Mouse (Mus musculus) kidney, adult 8-10 months (tissue): Measurements from ENCODE around the gene Cav1.

Source experiments
- DNase-seq, 2 experiments: peaks; one replicate each; pipeline ENCODE4 v3.0.0; 2022

The Cav1 gene

DNA sequence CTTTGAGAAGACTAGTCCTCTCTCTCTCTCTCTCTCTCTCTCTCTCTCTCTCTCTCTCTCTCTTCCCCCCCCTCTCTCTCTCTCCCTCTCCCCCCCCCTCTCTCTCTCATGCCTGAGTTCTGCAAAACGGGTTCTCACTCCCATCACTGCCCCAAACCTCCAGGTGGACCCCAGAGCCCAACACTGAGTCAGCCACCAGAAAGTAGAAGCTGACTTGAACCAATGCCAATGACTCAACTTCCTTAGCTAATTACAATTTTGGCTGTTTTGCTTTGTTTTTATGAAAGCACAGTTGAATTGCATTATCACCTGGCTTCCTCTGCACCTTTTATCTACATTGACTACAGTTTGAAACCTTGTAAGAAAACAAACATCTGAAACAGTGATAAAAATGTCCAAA is 11.8 kb downstream of the Cav1 start:
- DNase-seq, result no peak

DNA sequence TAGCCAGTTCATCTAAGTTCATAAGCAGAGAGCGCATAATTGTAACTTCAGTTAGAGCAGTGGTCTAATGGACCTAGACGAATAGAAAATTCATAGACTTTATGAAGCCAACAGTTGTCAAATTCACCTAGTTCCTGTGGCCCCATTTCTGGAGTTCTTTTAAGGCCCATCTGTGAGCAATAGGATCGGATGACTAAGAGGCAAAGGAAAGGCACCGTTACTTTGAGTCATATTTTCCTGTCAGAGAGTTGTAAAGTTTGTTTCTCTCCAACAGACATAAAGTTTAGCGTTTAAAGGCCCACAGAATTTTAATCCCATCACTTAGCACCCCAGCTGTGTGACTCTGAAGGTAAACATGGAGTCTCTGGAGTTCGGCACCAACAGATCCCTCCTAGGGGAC is 15.8 kb downstream of the Cav1 start:
- DNase-seq, result no peak

DNA sequence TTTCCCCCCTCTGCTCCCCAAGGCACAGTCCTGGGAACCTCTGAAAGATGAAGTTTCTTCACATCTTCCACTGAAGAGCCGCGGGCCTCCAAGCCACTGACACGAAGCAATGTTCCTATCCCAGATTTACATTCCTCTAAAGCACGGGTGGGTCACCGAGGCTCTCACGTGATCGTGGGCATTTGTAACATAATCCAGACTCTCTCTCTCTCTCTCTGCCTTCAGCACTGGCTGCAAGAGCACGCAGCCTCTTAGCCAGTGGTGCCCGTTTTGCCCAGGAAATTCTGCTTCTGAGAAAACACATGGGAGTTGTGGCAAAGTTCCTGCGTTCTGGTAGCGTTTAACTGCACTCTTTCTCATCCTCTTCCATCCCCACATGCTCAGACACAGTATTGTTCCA is 21.1 kb downstream of the Cav1 start:
- DNase-seq, result no peak

DNA sequence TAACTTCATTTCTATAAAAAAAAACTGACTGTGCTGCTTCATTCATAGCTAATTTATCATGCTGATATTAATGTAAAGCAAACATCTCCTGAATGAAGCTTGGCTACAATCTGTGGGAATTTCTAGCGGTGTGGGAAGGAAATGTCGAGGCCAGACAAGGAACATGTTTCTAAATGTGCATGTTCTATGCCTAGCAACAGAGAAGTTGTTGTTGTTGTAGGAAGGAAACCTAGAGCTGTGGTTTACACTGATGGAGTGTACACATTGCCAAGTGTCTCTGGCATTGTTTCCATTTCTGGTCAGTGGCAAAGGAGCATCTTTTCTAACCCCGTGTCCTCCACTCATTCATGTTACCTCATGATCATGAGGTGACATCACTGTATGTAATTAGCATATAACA is 23.7 kb downstream of the Cav1 start:
- no peak for DNase-seq

DNA sequence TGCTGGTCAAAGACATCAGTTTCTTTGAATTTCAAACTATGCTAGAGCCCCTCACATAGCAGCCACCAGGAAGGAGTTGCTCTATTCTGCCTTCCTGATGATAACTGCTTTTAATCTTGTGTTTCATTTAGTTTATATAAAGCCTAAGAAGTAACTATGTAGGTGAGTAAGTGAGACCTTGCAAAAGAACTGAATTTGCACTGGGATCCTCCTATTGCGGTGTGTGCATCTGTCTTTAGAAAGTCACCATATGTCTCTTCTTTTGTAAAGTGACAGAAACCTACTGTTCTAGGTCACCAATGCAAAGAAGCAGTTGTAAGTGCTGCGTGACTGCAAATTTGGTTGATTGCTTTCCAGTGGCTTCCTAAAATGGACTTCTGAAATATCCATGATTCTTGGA is 31.6 kb downstream of the Cav1 start:
- DNase-seq, result no peak

DNA sequence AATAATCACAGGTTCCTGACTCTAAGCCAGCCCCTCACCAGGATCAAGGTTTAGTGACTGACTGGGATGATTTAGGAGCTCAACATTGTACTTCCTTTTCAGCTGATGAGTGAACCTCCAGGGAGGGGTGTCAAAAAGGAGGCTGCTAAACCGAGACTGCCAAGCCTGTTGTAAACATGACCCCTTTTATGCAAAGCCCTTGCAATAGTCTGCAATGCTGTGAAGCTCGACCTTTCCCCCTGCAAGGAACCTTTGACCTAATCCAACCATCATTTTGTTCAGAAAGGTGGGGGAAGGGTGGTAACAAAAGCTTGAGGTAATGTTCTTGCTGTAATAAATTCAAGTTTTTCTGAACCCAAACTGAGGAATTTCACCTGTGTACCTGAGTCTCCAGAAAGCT is 34.3 kb downstream of the Cav1 start:
- no peak for DNase-seq

DNA sequence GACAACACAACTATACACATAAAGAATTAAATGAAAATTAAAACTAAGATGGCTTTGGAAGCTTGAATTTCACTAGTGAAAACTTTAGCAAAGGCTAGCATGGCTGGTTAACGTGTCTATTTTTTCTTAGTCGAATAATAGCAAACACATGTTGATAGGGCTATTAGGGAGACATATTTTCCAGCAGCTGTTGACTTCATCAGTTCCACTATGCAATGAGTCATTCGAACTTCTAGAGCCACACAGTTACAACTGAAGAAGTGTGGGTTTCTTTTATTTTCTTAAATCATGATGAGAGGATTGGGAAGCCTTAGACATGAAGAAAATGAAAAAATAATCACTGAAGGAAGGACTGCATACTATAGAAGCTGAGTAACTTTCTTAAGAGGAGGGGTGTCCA is 41.9 kb downstream of the Cav1 start:
- no peak for DNase-seq

DNA sequence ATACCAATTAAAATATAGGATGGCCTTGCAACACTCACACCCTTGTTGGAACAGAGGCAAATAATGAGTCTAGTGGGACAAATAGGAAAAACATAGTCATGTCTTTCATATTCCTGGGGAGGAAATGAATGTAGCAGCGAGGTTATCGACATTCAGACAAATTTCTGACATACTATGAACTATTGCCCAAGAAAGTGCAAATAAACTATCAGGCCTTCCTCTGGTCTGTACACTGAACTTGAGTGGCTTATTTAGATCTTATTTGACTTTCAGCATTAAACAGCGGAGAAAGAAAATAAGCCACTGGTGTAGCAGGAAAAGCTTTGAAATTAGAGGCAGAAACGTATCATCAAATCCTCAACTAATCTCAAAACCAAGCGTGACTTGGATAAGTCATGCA is 44.7 kb downstream of the Cav1 start:
- no peak for DNase-seq

DNA sequence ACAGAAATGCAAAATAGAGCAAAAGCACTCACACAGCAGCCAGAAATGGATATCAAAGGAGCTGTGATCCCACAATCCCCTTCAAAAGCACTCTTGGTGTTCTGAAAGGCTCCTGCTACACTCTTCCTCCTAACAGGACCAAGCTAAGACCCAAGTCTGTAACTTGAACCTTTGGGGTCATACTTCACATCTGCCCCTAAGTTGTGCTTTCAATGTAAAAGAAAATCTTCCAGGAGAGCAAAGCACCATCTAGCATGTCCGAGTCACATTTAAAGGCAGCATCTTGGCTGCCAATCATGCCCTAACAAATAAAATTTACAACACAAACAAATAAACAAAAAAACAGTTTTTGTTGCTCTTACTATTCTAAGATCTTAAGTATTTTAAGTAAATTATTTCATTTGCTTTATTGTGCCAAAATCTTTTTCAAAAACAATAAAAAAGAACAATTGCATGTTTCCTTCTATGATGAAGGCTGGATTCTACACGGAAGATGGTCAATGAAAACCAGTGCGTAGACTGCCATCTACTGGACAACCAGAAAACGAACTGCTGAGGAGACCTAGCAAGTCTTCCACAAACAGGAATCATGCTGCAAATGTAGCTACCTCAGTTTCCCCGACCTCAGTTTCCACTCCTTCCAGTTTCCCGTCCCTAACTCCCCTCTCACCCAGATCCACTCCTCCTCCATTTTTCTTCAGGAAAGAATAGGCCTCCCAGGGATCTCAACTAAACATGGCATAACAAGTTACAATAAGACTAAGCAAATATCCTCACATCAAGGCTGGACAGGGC is 53.0 kb downstream of the Cav1 start:
- DNase-seq, result peak; percentile 10 to 16

DNA sequence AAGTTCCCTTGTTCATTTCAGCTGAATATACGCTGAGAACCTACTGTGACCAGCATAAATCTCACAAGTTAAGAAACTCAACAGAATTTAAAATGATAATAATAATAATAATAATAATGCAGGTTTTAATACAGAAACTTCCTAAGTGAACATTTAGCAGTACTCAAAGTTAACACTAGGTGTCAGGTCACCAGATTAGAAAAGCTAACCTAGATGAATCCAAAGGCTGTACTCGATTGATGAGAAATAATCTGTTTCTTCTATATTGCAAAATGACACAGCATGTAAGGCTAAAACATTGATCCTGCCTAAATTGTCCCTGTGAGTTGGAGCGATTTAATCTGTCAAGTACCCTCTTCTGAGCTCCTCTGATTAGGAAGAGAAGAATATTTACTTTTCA is 56.6 kb downstream of the Cav1 start:
- DNase-seq, result peak in 1 of 2 experiments; percentile 4

DNA sequence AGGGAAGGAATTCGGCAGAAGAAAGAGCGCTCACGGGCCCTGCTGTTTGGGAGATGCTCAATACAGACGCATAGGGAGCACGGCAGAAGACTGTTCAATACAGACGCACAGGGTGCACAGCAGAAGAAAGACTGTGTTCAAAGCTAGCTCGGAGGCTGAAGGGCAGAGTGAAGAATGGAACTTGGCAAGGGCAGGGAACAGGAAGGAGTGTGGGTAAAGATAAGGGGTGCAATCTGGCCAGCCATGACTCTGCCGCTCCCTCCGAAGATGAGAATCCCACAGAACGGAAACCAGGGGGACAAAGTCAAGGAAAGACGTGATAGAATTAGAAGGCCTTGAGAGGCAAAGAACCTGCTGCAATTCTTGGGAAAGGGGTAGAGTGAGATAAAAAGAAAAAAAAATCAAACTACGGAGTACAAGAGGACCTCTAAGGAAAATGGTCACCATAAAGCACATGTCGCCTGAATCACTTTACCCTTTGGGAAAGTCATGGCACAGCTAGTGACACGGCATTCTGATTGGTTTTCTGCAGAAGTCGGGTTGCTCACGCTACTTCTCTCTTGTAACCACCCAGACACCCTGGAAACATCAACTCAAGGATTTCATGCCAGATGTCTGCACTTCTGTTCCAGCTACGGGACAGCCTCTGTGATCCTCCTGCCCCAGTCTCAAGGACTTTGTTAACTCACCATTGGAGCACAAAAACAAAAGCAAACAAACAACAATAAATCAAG is 57.5 kb downstream of the Cav1 start:
- DNase-seq, result no peak

DNA sequence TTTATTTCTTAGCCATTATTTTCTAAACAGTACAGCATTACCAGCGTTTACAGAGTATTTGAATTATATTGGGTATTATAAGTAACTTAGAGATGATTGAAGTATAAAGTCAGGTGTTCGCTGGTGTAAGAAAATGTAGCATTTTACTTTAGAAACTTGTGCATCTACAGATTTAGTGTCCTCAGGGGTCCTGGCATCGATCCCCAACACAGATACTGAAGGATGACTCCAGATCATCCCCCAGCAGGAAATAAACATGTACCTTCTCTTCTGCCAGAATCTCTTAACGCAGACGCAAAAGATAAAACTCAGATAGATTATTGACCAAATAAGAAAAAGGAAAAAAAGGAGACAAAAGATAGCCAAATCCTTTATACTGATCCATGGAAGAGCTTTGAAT is 68.2 kb downstream of the Cav1 start:
- no peak for DNase-seq

DNA sequence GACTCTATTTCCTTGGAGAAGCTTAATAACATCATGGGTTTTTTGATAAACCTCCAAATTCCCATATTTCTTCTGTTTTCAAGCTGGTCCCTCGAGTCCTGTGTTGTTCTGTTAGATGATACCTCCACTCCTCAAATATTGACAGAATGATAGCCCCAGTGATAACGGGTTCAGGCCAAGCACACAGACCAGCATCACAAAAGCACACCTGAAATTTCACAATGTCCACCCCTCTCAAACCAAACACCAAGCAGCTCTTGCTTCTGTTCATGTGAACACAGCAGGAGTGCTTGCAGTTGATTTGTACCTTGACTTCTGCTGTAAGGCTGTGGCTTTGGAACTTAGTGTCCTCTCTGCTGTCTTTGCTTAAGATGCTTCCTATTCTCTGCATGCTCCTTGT is 71.2 kb downstream of the Cav1 start:
- no peak for DNase-seq

DNA sequence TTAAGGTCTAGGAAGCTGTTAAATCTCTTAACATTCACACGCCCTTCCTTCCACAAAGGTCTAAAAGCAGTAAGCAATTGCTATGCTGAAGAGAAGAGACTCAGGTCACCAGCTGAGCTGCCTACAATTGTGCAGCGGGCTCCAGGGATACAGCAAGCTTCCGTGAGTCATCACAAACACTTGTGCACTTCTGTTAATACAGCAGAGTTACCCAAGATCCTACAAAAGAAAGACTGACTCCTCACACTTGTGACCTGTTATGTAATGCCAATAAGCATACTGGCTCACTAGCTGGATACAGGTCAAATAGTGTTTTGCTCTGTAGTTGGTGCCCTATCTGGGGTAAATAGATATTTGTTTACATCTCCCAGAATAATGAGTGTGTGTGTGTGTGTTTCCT is 74.0 kb downstream of the Cav1 start:
- DNase-seq, result no peak

DNA sequence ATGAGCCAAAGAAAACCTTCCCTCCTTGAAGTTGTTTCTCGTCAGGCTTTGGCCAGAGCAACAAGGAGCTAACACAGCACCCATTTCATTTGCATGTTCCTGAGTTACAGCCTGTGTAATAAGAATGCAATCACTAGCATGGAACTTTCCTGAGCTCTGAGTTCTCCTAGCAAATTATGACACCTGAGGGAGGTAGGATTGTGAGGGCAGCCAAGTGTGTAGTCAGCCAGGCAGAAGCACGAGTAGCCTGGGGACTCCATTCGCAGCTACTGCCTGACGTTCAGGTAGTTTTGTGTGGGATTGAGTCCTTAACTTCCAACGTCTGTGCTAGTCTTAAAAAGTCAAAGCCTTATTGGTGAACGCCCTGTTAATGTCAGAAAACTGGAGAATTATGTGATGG is 75.6 kb downstream of the Cav1 start:
- DNase-seq, result peak; percentile 22 to 59

DNA sequence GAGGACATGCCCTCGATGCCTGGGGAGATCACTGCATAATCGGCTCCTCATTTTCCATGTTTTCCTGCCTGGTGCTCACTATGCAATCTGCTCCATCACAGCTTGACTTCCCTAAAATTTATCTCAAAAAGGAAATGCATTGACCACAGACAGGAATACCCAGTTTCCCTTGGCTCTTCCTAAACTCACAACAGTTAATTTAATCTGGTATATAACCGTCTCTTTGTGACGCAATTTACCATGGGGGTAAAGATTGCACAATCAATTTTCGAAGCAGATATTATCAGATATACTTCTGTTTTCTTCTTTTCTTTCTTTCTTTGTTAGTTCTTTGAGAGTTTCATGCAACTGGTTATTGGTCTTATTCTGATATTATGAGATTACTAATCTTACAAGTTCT is 79.4 kb downstream of the Cav1 start:
- no peak for DNase-seq

DNA sequence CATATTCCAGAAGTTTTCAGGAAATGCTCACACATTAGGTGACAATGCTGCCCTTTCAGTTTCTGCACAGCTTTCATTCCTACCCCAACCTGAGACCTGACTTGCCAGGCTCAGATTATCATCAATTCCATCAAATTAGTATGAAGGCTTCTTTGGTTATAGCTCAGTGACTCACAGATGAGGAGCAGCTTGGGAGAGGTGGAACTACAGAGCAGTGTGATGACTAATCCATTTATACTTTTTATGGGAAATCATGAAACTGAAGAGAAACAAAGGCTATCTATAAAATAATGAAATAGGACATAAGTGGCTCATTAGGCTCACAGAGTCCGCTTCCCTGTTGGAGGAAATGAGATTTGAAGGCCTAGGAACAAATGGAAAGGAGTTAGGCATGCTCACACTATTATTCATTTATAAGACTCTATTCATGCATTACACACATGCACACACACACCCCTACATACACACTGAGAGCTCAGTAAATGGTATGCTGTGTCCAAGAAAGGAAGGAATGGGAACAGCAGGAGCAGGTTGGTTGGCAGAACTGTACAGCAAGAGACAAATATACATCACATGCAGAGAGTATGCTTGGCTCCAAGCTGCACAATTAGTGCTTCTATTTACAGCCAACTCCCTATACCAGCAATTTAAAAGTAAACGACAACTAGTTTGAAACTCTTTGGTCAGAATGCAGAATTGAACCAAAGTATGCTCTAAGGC is 82.0 kb downstream of the Cav1 start:
- DNase-seq, result no peak
